Mouse (Mus musculus): ENCODE results near the gene Aph1b.

The Aph1b gene

GRCm38 (mm10) chr9:66739516-66739915 lies 55.8 kb downstream of the Aph1b start:
- peak; percentile 14 for DNase-seq (ENCODE audit: low read depth)

- DNase-seq (ENCODE audit: low read depth): no peak
Observed at GRCm38 (mm10) chr9:66736551-66736950, 58.7 kb downstream of the Aph1b start.

GRCm38 (mm10) chr9:66736016-66736415 lies 59.3 kb downstream of the Aph1b start:
- no peak for DNase-seq (ENCODE audit: low read depth)

- DNase-seq (ENCODE audit: low read depth): no peak
Observed at GRCm38 (mm10) chr9:66735122-66735521, 60.2 kb downstream of the Aph1b start.

- no peak for DNase-seq (ENCODE audit: low read depth)
Observed at GRCm38 (mm10) chr9:66734568-66734967, 60.7 kb downstream of the Aph1b start.

- no peak for DNase-seq (ENCODE audit: low read depth)
Observed at GRCm38 (mm10) chr9:66732791-66733691, 62.2 kb downstream of the Aph1b start.

- no peak for DNase-seq (ENCODE audit: low read depth)
Observed at GRCm38 (mm10) chr9:66731284-66731683, 64.0 kb downstream of the Aph1b start.

- DNase-seq (ENCODE audit: low read depth): no peak
Observed at GRCm38 (mm10) chr9:66730556-66730955, 64.7 kb downstream of the Aph1b start.

- DNase-seq (ENCODE audit: low read depth): no peak
Observed at GRCm38 (mm10) chr9:66727333-66727732, 68.0 kb downstream of the Aph1b start.

GRCm38 (mm10) chr9:66725591-66725990 lies 69.7 kb downstream of the Aph1b start:
- DNase-seq (ENCODE audit: low read depth): no peak
